Mouse (Mus musculus) midbrain, embryonic 14.5 days (tissue): ENCODE measurements at regions not wholly inside any gene's neighbourhood (a gene's known extent, or its start where the extent isn't known, plus 50 kb on each side); places are given as distances from the start of the nearest gene placed in this dataset.

Experiments used
- ATAC-seq: fragments of 200-750 bp; cut with Nextera tagmentation; 2 replicates; pipeline ENCODE4 v1.8.0; 2017; ENCODE audit warnings: moderate number of reproducible peaks, moderate library complexity; ENCODE audit not compliant: low FRiP score, low TSS enrichment
- DNase-seq: peaks from one replicate; pipeline ENCODE4 v3.0.0-alpha.2; 2015
- H3K27ac ChIP-seq: fragments of 300-500 bp; sonication (generic); replicated peaks from 2 replicates; pipeline ENCODE4 v1.5.1; 2014; ENCODE audit warnings: mild to moderate bottlenecking, low read depth, low read length, moderate library complexity
- H3K27me3 ChIP-seq: fragments of 300-500 bp; sonication (generic); 2 replicates; pipeline ENCODE4 v1.6.1; 2014; ENCODE audit warnings: low read length, control low read depth, mixed read lengths; ENCODE audit not compliant: control insufficient read depth, insufficient read depth
- H3K36me3 ChIP-seq: fragments of 300-500 bp; sonication (generic); 2 replicates; pipeline ENCODE4 v1.6.1; 2014; ENCODE audit warnings: low read length, control low read depth; ENCODE audit not compliant: control insufficient read depth, insufficient read depth
- H3K4me1 ChIP-seq: fragments of 300-500 bp; sonication (generic); 2 replicates; pipeline ENCODE4 v1.6.1; 2014; ENCODE audit warnings: mild to moderate bottlenecking, antibody characterized with exemption, low read length, control low read depth; ENCODE audit not compliant: control insufficient read depth, insufficient read depth
- H3K4me2 ChIP-seq: fragments of 300-500 bp; sonication (generic); 2 replicates; pipeline ENCODE4 v1.6.1; 2014; ENCODE audit warnings: mild to moderate bottlenecking, low read length, moderate library complexity
- H3K4me3 ChIP-seq: fragments of 300-500 bp; sonication (generic); replicated peaks from 2 replicates; pipeline ENCODE4 v1.5.1; 2014; ENCODE audit warnings: low read depth, low read length
- H3K9ac ChIP-seq: fragments of 300-500 bp; sonication (generic); replicated peaks from 2 replicates; pipeline ENCODE4 v1.6.1; 2014; ENCODE audit warnings: mild to moderate bottlenecking, low read length, moderate library complexity
- H3K9me3 ChIP-seq: fragments of 300-500 bp; sonication (generic); 2 replicates; pipeline ENCODE4 v1.6.1; 2016; ENCODE audit warnings: low read length, control low read depth, mixed read lengths; ENCODE audit not compliant: control insufficient read depth
- WGBS: fragments of 180-500 bp; shearing (Covaris S2); extraction: QIAGEN DNeasy Blood & Tissue Kit; methylation state at CpG from one replicate; pipeline ENCODE4 v1.1.7; 2014; 5-methylcytosine and 5-hydroxymethylcytosine counted together

DNA sequence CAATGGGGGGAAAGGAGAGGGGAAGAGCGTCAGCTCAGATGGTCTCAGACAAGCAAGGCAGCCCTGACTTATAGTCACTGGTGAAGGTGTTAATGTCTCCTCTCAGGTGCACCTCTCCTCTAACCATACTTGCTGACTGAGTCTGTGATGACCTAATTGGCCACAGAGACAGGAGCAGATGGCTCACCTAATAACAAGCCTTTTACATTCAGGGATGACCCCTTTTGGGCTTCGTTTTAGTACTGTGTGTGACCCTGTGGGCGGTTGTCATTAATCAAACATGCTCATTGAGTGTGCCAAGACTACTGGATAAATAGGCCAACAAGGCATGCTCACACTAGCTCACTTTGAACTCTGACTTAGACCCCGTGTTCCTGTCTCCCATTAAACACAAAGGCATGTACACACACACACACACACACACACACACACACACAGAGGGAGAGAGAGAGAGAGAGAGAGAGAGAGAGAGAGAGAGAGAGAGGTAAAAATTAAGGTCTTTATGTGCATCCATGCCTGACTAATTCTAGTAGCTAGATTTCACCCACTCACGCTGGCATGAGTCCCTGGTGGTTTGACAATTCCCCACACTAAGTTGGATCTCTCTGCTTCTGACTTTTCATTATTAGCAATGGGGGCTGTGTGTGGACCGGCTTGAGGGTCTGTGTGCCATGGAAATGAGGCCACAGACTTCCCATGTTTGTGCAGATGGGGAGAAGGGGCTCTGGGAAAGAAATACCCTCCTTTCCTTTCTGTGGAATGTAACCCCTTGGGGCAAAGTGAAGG is 332.1 kb downstream of the 1500009L16Rik start:
- Histone ChIP-seq H3K27me3 (no peaks in the 10 kb centered on the region), H3K36me3 (no peaks in the 10 kb centered on the region), H3K4me3 (no peak overlapping the region), H3K4me2 (no peak overlapping the region), H3K27ac (no peak overlapping the region), H3K9me3 (no peaks in the 10 kb centered on the region), H3K4me1 (peaks cover under 1% of the 10 kb centered on the region; the same call in 1 of the 2 replicates), H3K9ac (no peak overlapping the region)
- DNase-seq (no peak), ATAC-seq (no peak)
- WGBS, result 66% methylated on average over 6 of the region's 6 CpGs

DNA sequence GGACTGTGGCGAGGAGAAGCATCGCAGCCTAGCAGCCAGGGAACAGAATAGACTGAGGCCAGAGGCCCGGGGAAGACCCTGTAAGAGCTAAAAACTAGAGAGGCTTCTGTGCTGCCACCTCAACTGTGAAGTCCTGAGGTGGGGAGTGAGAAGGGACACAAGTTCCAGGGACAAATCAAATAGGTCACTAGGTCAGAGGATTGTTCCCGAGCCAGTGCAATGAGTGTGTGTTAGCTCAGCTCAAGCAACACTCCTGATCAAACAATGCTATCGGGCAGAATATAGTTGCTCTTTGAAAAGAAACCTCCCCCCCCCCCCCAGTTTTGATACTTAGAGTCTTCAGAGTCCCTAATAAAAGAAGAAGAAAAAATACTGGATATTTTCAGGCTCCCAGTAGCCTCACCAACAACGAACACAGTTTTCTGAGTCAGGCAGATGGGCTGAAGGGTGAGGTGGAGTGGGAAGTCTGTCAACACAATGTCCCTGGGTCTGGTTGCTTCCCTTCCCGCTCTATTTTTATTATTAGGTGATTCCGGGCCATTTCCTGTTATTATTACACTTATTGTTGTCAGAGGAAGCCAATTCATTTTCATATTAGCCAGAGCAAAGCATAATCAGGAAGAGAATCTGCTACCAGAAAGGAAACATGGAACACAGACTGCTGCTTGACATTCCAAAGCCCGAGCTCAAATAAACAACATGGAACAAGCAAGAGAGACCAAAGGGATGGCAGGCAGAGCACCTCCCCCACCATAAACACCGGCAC is 332.9 kb downstream of the 1500009L16Rik start:
- H3K27ac ChIP-seq, result no peak overlapping the region
- ATAC-seq (no peak), DNase-seq (no peak)
- no peaks in the 10 kb centered on the region for H3K36me3 ChIP-seq
- 74% methylated on average over 10 of the region's 10 CpGs for WGBS
- no peak overlapping the region for H3K9ac ChIP-seq
- H3K4me1 ChIP-seq, result peaks cover 9% of the 10 kb centered on the region
- no peak overlapping the region for H3K4me2 ChIP-seq
- no peaks in the 10 kb centered on the region for H3K9me3 ChIP-seq
- H3K27me3 ChIP-seq, result no peaks in the 10 kb centered on the region
- H3K4me3 ChIP-seq, result no peak overlapping the region

DNA sequence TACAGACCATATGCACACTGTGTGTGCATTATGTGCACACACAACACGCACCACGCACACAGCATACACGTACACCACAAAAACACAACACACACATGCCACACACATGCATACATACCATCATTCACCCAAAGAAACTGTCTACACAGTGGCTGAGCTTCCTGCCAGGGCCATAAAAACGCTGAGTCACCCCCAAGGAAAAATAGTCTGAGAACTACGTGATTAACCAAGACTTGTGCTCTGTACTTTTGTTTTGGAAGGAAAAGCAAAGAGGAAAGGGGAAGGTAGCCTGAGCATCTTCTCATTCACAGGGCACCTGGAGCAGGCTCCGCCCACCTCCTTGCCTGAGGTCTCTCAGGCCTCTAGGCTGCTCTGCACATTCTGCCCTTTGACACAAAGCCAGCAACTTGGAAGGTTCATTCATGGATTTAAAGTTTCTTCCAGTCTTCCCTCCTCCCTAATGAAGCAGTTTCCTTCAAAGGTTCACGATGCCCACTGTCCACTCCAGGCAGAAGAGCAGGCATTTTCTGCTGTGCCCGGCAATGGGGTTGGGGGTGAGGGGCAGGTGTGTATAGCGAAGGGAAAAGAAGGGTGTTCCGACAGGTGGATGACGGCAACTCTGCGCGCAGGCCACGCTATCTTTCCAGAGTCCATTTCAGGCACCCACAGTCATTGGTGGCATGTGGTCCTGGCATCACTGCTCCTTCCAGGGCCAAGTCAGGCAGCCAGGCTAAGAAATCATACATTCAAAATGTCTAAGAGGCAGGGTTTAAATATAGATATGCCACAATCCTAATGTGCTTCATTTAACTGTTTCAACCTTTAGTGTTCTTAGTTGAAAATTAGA is 333.9 kb downstream of the 1500009L16Rik start:
- no peak for DNase-seq
- Histone ChIP-seq H3K27me3 (no peaks in the 10 kb centered on the region), H3K4me3 (no peak overlapping the region), H3K4me2 (no peak overlapping the region), H3K9ac (no peak overlapping the region), H3K27ac (no peak overlapping the region), H3K9me3 (no peaks in the 10 kb centered on the region), H3K36me3 (no peaks in the 10 kb centered on the region), H3K4me1 (peaks cover 17% of the 10 kb centered on the region)
- 90% methylated on average over 14 of the region's 14 CpGs for WGBS
- no peak for ATAC-seq

DNA sequence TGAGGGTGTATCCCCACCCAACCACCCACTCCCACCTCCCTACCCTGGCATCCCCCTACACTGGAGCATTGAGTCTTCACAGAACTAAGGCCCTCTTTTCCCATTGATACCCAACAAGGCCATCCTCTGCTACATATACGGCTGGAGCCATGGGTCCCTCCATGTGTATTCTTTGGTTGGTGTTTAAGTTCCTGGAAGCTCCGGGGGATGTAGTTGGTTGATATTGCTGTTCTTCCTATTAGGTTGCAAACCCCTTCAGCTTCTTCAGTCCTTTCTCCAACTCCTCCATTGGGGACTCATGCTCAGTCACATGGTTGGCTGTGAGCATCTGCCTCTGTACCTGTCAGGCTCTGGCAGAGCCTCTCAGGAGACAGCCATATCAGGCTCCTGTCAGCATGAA is 335.6 kb downstream of the 1500009L16Rik start:
- Histone ChIP-seq H3K4me3 (no peak overlapping the region), H3K4me2 (no peak overlapping the region), H3K27ac (no peak overlapping the region), H3K36me3 (no peaks in the 10 kb centered on the region), H3K27me3 (no peaks in the 10 kb centered on the region), H3K4me1 (peaks cover 17% of the 10 kb centered on the region), H3K9ac (no peak overlapping the region), H3K9me3 (no peaks in the 10 kb centered on the region)
- DNase-seq, result no peak
- no peak for ATAC-seq
- 98% methylated on average over 2 of the region's 2 CpGs for WGBS

DNA sequence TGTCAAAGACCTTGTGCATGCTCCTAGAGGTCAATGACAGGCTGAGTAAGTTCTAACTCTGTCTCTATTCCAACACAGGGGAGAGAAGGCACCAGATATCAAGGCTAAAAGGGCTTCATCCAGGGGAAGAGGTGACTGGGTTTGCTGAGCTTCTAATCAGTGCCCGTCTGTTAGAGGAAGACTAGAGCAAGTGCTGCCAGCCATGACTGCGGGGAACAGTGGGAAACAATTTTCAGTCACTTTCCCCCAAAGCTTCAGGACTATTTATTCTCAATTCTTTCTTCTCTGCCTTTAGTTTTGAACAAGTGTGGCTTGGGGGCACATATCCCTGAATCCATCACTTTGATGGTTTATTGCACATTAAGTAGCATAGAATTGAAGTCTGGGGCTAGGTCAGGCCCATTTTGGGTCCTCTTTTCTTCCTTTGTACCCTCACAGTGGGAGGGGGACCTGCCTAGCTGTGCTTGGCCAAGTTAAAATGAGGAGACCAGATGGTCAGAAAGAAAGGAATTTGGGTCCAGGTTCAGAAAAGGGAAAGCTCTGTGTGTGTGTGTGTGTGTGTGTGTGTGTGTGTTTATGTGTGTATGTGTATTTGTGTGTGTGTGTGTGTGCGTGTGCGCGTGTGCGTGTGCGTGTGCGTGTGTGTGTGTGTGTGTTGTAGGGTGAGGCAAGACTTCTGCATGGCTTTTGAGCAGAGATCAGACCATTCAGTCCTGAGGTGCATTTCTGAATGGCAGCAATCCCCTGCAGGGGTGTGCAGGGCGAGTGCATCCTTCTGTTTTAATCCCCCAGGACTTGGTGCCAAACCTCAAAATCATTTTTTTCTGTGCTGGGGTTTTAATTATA is 337.2 kb downstream of the 1500009L16Rik start:
- H3K27me3 ChIP-seq, result no peaks in the 10 kb centered on the region
- no peaks in the 10 kb centered on the region for H3K36me3 ChIP-seq
- H3K4me1 ChIP-seq, result peaks cover 17% of the 10 kb centered on the region
- H3K9ac ChIP-seq, result no peak overlapping the region
- WGBS, result 39% methylated on average over 9 of the region's 9 CpGs
- peak overlapping the region; percentile 60; the same call in 1 of the 2 replicates for H3K27ac ChIP-seq
- ATAC-seq, result no peak
- peak; percentile 36 for DNase-seq
- no peak overlapping the region for H3K4me2 ChIP-seq
- H3K9me3 ChIP-seq, result no peaks in the 10 kb centered on the region
- H3K4me3 ChIP-seq, result no peak overlapping the region

DNA sequence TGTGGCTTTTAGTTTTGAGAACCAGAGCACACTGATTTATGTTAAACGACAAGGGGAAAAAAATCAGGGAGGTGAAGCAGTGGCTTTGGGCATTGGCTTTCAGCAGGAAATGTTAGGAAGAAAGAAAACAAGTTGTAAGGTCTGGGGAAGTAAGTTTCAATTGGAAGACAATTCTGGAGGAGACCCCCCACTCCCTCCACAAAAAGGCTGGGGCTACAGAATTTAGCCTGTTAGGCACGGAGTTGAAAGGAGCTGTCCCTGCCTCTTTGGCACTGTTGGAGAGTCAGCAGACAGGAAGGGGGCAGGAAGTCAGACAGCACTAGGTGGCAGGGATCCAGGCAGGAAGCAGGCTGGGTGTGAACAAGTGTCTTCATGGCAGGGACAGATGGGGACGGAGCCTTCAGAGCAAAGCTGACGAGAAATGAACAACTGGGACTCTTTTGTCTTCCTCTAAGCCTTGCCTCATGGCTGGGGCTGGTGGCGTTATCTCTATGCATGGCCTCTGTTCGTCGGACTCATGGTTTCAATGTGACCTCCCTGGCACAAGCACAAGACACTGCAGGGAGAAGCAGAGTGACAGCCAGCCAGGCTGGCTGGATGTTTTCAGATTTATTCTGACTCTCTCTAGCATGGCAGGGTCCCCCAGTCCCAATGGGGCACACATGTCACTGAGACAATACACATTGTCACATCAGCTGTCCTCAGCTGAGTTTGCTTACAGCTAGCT is 338.0 kb downstream of the 1500009L16Rik start:
- H3K36me3 ChIP-seq, result no peaks in the 10 kb centered on the region
- peak; percentile 68 for DNase-seq
- H3K27ac ChIP-seq, result peak overlapping the region; percentile 60
- H3K9me3 ChIP-seq, result no peaks in the 10 kb centered on the region
- ATAC-seq, result peak; percentile 74; the same call in 1 of the 2 replicates
- H3K4me1 ChIP-seq, result peaks cover 17% of the 10 kb centered on the region
- no peaks in the 10 kb centered on the region for H3K27me3 ChIP-seq
- H3K9ac ChIP-seq, result no peak overlapping the region
- no peak overlapping the region for H3K4me3 ChIP-seq
- no peak overlapping the region for H3K4me2 ChIP-seq
- WGBS, result 3% methylated on average over 7 of the region's 7 CpGs

DNA sequence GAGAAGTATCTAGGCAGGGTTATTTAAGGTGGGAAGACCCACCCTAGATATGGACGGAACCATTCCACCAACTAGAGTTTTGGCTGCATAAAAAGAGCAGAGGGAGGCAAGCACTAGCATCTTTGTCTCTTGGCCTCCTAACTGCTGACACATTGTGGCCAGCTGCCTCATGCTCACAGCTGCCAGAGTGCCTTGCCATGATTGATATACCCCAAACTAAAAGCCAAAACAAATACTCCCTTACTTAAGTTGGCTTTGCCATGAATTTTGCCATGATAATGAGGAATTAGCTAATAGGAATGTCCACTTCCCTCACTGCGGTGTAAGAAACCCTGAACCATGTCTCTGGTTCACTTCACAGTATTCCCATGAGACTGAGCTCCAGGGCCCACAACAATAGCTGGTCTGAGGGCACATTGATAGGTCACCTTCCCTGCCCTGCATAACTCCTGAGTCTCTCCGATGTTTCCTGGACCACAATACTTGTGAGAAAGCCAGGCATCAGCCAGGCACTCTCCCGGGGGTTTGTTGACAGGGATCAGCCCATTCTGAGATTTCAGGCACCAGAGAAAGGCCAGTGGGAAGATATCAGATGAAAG is 344.5 kb downstream of the 1500009L16Rik start:
- H3K4me2 ChIP-seq, result no peak overlapping the region
- ATAC-seq, result no peak
- H3K4me3 ChIP-seq, result no peak overlapping the region
- no peak for DNase-seq
- 85% methylated on average over 4 of the region's 4 CpGs for WGBS
- H3K36me3 ChIP-seq, result no peaks in the 10 kb centered on the region
- no peaks in the 10 kb centered on the region for H3K9me3 ChIP-seq
- no peaks in the 10 kb centered on the region for H3K4me1 ChIP-seq
- H3K9ac ChIP-seq, result no peak overlapping the region
- H3K27me3 ChIP-seq, result no peaks in the 10 kb centered on the region
- no peak overlapping the region for H3K27ac ChIP-seq
